Mouse (Mus musculus) yolk sac, embryonic 10.5 days (tissue): Measurements from ENCODE around the gene Tsc22d1.

Experiments used
- DNase-seq: peaks from one replicate; pipeline ENCODE4 v3.0.0-alpha.2; 2017; ENCODE audit warnings: low spot score

The Tsc22d1 gene

DNA sequence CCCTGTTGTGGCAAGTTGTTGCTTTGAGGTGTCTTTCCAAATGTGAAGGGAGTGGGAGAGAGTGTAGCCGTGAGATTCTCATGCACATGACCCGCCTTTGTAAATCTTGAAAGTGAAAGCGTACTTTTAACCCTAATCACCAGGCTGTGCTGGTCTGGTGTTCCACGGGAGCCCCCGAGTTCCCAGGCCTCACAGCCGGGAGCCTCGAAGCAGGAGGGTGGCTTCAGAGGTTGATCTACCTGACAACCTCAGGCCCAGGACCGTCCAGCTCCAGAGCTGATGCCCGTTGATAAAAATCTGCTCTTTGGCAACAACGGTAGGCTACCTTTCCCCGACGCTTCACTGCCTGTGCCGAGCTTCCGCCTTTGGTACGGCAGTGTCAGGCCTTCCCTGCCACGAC, 72.8 kb downstream of the Tsc22d1 start:
- DNase-seq = no peak

DNA sequence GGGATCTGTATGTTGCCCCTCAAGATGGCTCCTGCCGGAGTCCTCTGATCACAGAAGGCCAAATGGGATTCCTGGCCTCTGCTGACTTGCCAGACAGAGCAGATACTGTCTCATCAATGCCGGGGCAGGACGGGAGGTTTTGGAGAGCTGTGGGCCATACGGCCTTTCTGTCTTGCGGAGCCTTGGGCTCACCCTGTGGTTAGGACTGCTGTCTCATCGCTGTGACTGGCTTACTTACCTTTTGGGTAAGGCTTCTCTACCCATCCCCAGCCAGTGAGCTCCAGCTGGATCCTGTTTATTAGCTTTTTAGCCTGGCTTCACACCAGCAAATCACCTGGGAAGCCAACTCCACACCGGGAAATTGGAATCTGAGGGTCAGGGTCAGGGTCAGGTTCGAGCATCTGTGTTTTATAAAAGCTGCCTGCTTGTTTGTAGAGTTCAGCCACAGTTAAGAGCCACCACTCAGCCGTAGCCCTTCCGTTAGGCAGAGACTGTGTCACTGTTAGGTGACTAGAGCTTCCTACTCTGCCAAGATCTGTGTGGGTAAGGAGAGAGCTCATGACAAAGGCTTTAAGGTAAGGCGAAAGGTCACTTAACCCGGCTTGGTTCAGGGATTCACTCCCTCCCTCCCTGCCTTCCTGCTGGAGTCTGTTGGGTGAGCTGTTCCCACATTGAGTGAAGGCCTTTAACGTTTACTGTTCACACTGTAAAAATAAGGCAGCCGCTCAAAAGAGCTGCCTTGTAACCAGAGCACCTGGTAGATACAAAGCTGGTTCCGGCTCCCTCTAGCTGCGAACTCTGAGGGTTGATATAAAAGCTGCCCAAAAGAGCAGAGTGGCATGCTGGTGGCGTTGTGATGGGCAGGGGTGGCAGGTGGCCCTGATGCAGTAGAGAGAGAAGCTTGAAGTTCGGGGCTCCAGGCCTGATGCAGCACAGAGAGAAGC, 73.6 kb downstream of the Tsc22d1 start:
- peak; percentile 68 for DNase-seq

DNA sequence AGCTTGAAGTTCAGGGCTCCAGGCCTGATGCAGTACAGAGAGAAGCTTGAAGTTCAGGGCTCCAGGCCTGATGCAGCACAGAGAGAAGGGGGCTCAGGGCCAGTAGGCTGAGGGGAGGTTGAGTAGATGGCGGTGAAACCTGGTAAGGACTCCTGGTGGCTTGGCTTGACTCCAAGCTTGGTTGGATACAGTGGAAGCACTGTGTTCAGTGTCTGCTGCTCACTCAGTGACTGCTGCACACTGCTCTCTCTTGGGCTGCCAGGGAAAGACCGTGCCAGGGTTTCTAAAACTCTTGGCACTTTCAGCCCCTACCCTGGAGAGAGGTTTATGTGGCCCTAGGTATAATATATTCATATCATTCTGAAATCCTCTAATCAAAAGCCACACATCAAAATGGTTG, 74.4 kb downstream of the Tsc22d1 start:
- no peak for DNase-seq

DNA sequence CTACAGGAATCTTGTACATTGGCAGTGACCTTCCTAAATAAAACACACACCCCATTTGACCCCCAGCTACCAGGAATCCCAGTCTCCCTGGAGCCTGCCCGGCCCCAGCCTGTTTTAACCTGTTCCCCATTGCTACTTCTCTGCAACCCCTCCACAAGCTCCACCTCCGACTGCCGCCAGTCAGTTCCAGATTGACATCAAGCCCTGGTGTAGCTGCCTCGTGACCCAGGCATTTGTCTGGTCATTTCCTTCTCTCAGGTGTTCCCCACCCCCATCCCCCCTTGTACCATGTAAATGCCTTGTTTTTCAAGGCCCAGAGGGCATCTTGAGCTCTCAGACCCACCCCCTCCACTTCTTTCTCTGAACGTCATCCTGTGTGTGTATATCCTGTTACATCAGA, 80.3 kb downstream of the Tsc22d1 start:
- DNase-seq = no peak

DNA sequence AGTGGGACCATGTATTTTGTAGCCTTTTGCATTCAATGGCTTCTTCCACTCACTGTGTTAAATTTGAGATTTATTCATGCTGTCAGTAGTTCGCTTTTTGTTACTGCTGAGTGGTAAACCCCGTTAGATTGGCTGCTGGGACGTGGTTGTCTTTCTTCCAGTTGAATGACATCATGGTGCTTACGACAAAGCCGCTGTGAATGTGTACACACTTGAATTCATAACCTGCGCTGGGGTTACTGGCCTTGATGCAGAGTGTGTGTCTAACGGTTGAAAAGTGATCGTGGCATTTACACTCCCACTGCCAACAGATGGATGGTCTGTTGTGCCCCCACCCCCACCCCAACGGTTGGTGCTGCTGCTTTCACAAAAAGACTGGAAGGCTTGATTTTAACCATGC, 82.4 kb downstream of the Tsc22d1 start:
- DNase-seq = no peak

DNA sequence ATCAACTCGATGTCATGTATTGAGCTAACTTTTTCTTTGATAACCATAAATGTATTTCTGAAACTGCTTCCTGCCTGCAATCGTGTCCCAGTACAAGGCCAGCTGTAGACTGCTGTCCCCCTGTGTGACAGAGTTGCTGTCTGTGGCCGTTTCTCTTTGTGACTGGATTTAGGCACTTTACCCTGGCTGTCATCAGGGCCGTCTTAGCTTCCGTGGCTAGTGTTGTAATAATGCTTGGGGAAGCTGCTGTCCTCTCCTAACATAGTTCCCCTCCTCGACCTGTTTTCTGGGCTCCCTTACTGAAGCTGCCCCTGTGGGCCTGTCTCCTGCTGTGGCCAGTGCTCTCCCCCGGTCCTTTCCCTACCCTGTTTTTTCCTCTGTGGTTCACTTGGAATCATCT, 83.4 kb downstream of the Tsc22d1 start:
- no peak for DNase-seq

DNA sequence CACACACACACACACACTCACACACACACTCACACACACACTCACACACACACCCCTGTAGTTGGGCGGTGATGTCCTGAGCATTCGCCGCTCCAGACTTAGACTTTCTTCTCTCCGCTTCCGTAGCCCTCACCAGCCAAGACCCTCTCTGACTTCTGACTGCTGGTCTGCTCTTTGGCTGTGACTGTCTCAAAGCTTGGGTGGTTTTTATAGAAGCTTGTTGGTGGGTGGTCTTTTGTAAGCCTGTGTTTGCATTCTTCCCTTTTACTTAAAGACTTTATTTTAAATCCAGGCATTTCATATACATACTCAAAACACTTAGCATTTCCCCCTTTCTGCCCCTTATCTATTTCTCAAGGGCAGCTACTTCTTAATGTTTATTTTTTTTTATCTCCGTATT, 84.7 kb downstream of the Tsc22d1 start:
- no peak for DNase-seq

DNA sequence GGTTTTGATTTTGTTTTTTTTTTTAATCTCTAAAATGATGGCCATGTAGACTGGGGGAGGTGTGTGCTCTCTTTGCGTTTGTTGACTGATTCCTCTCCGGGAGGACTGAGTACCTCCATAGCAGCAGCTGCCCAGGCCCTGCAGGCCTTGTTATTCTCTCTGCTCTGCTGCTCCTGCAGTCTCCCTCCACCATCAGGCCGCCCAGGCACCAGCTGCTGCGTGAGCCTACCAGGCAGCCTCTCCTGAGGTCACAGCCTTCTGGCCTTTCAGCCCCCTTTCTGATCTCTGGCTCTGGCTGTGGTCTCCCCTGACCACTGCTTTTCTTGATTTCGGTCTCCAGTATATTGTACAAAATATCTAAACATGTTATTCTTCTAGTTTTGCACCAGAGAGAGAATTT, 85.3 kb downstream of the Tsc22d1 start:
- DNase-seq = no peak

DNA sequence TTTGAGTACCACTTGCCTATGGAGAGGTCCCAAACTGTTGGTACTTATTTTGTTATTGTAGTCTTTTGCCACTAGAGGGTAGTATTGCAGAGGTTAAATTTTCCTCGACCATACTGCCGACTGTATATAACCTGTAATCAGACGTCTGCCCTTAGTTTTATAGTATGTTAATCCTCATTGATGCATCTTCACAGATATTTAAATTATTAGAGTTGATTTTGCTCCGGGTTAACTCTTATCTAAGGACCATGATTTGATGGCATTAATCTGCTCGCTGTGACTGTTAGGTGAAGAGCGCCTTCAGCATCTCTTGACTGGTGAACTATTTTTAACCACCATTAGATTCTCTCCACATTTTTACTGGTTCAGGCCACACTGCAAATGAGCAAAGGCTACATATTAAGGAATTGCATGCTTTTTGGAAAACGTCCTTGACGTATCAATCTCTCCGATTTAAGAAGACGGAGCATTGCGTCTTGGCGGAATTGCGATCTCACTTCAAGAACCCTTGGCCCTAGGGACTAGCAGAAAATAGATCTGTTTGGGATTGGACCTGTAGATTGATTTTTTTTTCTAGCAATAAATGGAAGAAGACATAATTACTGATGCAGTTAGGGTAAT, 88.6 kb downstream of the Tsc22d1 start:
- no peak for DNase-seq

DNA sequence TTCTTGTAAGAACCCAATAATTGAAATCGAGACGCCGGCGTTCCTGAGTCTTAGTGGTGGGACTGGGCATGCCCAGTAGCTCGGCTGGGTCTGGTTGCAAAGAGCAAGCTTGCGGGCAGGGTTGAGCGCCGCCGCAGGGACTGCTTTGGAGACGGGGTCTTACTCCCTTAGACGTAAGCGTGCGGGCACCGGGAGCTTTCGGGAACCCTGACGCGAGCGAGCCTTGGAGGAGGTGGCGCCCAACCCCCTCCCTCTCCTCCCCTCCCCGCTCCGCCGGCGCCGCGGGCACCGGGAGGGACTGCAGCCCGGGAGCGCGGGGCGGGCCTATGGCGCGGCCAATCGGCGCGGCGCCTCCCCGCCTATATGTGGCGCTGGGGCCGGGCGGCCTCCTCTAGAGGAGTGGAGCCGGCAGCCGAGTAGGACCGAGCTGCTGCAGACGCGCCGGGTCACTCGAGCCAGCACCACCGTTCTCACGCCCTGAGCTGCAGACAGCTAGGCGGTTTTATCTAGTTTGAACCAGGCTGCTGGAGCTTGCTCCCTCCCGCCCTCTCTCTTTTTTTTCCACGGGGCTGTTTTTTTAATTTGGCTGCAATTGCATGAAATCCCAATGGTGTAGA, 89.5 kb downstream of the Tsc22d1 start:
- DNase-seq = peak; percentile 95

DNA sequence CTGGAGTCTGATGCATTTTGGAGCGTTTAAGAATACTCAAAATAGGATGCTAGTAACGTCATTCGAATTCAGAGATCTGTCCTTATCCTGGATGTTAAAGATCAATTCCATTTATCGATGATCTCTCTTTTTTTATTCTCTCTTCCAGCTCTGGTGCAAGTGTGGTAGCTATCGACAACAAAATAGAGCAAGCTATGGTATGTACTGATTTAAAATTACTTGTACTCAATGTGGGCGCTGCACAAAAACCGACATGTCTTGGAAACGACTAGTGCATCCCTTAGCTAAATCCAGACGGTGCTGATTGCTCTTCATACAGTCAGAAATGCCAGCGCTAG, 90.3 kb downstream of the Tsc22d1 start:
- no peak for DNase-seq

DNA sequence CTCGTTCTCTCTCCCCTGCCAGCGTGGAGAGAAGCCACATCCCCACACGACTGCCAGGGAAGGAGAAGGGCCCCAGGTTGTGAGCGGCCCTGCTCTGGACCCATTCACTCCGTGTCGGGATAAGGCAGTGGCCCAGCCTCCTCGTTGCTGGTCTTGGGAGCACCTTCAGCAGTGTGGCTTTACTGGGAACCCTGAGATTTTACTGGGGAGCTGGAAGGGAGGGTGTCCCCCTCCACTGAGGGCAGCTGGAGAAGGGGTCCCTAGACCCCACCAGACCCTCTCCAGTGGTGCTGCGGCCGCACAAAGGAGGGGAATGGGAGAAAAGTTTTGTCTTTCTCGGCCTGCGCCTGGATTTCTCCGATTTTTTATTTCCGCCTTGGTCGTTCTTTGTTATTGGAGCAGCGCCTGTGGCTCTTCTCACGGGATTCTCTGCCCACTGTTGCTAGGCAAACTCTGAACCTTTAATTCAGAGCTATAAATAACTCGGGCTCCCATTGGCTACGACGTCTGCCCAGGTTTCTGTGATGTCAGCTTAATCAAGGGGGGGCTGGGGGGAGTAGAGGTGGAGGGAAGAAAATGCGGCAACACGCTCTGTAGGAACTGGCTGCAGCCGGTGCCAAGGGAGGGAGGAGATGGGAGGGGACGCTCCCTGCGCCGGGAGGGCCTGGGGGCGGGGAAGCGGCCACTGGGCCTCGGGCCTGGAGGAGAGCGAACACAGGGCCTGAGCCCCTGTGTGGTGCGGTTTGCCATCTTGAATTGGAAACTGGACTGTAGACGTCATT, 90.9 kb downstream of the Tsc22d1 start:
- DNase-seq = peak; percentile 96

DNA sequence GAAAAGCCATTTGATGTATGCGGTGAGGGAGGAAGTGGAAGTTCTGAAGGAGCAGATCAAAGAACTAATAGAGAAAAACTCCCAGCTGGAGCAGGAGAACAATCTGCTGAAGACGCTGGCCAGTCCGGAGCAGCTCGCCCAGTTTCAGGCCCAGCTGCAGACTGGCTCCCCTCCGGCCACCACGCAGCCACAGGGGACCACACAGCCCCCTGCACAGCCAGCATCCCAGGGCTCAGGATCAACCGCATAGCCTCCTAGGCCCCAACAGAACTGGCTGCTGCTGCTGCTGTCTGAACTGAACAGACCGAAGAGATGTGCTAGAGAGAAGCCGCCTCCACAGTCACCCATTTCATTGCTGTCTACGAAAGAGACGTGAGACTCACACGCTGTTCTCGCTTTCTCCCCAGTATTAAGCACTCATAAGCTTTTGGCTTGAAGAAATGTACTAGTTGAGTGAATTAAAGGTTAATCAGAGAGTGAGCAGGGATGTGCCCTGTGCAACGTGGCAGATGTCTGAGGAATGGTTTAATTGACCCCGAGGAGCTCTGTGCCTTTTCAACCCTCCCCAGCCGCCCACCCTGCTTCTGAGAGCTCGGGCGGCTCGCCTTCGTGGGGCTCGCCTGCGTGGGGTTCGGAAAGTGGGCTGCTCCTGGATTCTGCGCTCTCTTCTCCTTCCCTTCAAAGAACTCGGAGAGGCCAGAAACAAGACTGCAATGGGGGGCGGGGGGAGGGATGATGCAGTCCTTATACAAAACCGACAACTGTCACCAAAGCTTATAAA, 91.9 kb downstream of the Tsc22d1 start:
- DNase-seq = no peak

DNA sequence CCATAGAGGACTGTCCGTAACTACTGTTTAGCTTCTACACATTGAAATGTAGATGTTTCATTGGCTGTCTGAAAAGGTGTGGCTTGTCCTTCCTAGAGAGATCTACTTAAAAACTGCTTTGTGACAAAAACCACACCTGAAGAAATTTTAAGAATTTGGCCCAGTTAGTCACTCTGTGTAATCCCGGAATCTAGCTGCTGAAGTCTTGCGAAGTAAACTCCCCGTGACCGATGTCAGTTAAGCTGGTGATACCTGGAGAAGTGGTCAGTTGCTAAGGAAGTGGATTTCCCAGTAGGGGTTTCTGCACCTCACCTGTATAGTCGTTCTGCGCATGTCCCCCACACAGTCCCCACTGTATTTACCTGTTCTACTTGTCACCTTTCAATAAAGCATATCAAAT, 92.6 kb downstream of the Tsc22d1 start:
- DNase-seq = no peak

DNA sequence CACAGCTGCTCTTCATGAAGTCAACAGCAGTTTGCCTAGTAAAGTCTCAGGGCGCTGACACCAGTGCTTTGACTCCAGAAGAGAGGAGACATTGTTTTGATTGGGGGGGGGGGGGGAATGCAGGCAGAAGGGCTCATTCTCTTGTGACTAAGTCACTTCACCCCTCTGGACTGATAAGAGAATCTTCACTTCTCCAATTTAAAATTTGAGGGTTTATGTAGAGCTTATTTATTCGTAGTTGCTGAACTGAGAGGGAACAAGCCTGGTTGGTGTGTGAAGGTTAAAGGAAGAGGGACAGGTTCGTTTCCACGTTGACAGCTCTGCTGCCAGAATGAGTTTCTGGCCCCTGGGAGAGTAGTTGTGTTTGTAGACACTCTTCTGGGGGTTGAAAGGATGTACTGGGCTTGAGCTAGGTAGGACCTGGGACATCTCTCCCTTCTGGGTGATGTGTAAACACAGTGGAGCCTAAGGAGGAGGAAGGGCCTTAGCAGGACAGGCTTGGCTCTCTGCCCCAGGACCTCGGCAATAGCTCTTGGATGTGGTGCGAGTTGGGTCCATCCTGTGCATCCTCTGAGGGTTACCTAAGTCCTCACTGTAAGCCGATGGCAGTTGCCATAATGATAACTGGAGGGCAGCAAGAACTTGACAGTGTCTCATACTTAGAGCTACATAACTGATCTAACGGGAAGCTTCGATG, 93.2 kb downstream of the Tsc22d1 start:
- DNase-seq = no peak

DNA sequence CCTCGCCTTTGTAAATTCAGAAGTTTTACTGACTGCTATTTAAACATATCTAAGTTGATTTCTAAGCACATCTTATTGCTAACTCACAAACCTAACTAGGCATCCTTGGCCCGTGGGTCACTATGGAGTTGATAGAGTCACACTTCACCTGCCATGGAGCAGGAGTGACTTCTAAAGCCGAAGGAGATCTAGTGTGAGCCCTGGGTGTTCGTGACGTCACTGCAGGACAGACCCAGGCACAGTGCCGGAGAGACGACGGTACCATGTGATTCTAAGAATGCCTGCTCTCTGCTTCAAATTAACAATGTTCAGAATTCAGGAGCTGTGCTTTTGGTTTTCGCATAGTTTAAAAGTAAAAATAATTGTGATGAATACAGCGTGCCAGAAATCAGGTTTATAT, 93.9 kb downstream of the Tsc22d1 start:
- DNase-seq = no peak

DNA sequence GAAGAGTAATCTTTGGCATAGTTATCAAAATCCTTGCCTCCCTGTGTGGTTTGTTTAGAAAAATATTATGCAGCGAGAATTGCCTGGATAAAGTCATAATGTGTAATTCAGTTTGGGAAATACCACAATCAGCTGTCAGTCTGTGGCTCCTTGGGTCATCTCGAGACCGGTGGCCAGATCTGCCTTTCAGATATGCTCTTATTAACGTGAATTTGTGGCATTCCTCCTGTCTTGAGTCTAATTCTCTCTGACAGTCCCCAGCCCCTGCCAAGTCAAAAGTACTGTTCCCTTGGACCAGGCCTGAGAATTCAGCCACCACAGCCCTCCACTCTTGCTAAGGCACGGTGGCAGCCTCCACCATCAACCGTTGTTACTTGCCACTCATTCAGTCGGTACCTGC, 97.2 kb downstream of the Tsc22d1 start:
- no peak for DNase-seq

DNA sequence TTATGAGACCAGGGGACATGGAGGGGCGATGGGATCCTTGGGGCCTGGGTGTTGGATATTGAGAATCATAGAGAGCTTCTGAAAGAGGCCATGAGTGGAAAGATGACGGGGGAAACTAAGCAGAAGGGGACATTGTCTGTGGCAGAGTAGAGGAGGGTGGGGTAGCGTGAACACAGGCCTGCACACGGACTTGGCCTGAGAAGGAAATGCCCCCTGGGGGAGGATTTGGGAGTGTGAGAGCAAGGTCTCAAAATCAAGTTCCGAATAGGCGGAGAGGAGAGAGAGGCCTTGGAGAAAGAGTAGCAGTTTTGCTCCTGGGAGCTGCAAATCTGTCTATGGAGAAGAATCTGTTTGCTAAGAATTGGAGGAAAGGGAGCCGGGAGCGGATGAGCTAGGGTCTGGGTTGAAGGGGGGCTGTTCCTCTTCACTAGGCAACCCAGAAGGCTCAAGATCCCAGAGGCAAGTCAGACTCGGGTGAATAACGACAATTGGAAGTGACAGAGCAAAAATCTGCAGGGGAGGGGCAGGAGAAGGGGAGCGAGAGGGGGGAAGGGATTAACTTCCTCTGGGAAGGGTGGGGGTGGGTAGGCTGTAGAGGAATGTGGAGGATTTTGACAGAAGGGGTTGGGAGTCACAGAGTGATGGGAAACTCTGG, 98.8 kb downstream of the Tsc22d1 start:
- DNase-seq = no peak

DNA sequence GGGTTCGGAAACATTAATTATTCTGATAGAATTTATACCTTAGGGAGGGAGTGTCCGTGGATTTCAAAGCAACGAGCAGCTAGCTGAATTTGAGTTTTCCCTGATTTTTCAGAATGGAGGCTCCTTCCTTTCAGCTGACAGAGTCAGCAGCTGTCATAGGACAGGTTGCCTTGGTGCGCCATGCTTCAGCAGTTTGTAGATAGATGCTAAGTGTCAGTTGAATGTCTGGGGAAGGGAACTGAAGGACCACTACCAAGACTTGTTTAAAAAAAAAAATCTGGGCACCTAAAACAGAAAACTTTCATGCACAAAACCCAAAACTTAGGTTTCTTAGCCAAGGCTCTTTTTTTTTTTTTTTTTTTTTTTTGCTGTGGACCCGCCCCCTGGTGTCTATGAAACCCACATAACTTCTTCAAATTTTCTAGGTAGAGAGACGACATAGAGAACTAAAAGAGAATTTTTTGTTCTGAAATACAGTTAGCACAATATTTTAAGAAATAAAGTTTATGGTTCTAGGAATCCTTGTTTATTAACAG, 99.4 kb downstream of the Tsc22d1 start:
- DNase-seq = no peak

DNA sequence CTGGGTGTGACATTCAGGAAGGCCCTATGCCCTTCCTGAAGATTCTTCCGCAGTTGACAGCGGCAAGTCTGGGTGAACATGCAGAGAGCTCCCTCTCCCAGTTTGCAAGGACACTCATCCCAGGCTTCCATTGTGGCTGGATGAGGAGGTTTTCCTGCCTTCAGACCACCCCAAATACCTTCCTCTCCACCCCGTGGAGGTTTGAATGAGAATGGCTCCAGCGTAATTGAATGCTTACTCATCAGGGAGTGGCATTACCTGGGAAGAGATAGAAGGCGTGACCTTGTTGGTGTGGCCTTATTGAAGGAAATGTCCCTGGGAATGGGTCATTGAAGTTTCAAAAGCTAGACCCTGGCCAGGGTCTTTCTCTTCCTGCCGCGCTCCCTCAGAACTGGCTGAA, 100.9 kb downstream of the Tsc22d1 start:
- DNase-seq = no peak
